Mouse (Mus musculus) granulocyte monocyte progenitor cell, adult 5-6 weeks (primary cell): Measurements from ENCODE around the gene Celsr1. TPM values are rescaled to one million over a fixed set of nuclear protein-coding genes. Genes with fewer than 3 reads are reported as not detected.

Experiments used
- total RNA-seq, 2 experiments: library from RNA; stranded (forward) in 1 of 2; stranded (reverse) in 1 of 2; fragments of 200-712, 200-1000 nt in 1 of 2; fragments of >200 nt in 1 of 2; fragmentation: Nextera tagmentation in 1 of 2; gene quantifications; 2 replicates each; pipeline ENCODE4 v1.2.3; 2014 to 2017

Gene Celsr1
- total RNA-seq, 2 experiments from 2014 or later = 8.0 to 8.7 TPM

Other genes with a start within 250 kb of the Celsr1 start
- gene Cdpf1, start 222.1 kb downstream of the Celsr1 start, total RNA-seq (2014; fragmentation: Nextera tagmentation) = 13.5 and 17.1 TPM in 2 replicates
- 10.8 and 11.1 TPM in 2 replicates for gene Cdpf1, start 222.1 kb downstream of the Celsr1 start, total RNA-seq (2017)
- gene Pkdrej, start 212.0 kb downstream of the Celsr1 start, total RNA-seq (2014; fragmentation: Nextera tagmentation) = not detected in 2 replicates
- not detected in 2 replicates for gene Pkdrej, start 212.0 kb downstream of the Celsr1 start, total RNA-seq (2017)
- 2.9 and 9.4 TPM in 2 replicates for gene Ttc38, start 201.5 kb downstream of the Celsr1 start, total RNA-seq (2014; fragmentation: Nextera tagmentation)
- gene Ttc38, start 201.5 kb downstream of the Celsr1 start, total RNA-seq (2017) = 3.1 and 5.0 TPM in 2 replicates
- gene Gtse1, start 174.0 kb downstream of the Celsr1 start, total RNA-seq (2014; fragmentation: Nextera tagmentation) = 7.9 and 13.6 TPM in 2 replicates
- 19.5 and 20.0 TPM in 2 replicates for gene Gtse1, start 174.0 kb downstream of the Celsr1 start, total RNA-seq (2017)
- 17.2 and 32.2 TPM in 2 replicates for gene Trmu, start 154.5 kb downstream of the Celsr1 start, total RNA-seq (2014; fragmentation: Nextera tagmentation)
- 22.3 and 28.7 TPM in 2 replicates for gene Trmu, start 154.5 kb downstream of the Celsr1 start, total RNA-seq (2017)
- gene Gramd4, start 23.9 kb upstream of the Celsr1 start, total RNA-seq (2014; fragmentation: Nextera tagmentation) = 15.0 and 19.9 TPM in 2 replicates
- 15.9 and 18.4 TPM in 2 replicates for gene Gramd4, start 23.9 kb upstream of the Celsr1 start, total RNA-seq (2017)
- gene Cerk, start 152.4 kb upstream of the Celsr1 start, total RNA-seq (2014; fragmentation: Nextera tagmentation) = 26.3 and 29.8 TPM in 2 replicates
- gene Cerk, start 152.4 kb upstream of the Celsr1 start, total RNA-seq (2017) = 41.4 and 47.9 TPM in 2 replicates
- 18.6 and 18.8 TPM in 2 replicates for gene Tbc1d22a, start 180.7 kb upstream of the Celsr1 start, total RNA-seq (2014; fragmentation: Nextera tagmentation)
- gene Tbc1d22a, start 180.7 kb upstream of the Celsr1 start, total RNA-seq (2017) = 26.5 and 46.7 TPM in 2 replicates